Mouse (Mus musculus) CH12.LX (cell line): ENCODE results near the gene Cdc42ep1. TPM values are rescaled to one million over a fixed set of nuclear protein-coding genes. Genes with fewer than 3 reads are reported as not detected.

ENCODE experiments used
- DNase-seq: peaks from one replicate; pipeline ENCODE4 v3.0.0-alpha.2; 2013; ENCODE audit errors: extremely low read depth
- H3K27ac ChIP-seq: 2 replicates; pipeline ENCODE4 v1.5.1; 2012; ENCODE audit warnings: low read depth, mild to moderate bottlenecking, control low read depth, moderate library complexity; ENCODE audit not compliant: insufficient read depth
- H3K27me3 ChIP-seq: replicated peaks from 2 replicates; pipeline ENCODE3; 2012; ENCODE audit warnings: inconsistent platforms
- H3K36me3 ChIP-seq, 2 experiments: replicated peaks in 1 of 2; 2 replicates each; pipeline versions ENCODE3 to v1.6.1; 2012; ENCODE audit warnings: inconsistent platforms in 1 of 2, low read length in 1 of 2, mild to moderate bottlenecking in 1 of 2, mixed read lengths in 1 of 2, moderate library complexity in 1 of 2; ENCODE audit not compliant: control insufficient read depth in 1 of 2, insufficient read depth in 1 of 2
- H3K4me1 ChIP-seq, 2 experiments: 2 replicates each; pipeline ENCODE4 v1.6.1; 2012; ENCODE audit warnings: inconsistent platforms in 1 of 2, moderate library complexity in 1 of 2; ENCODE audit not compliant: insufficient read depth in 2 of 2, control insufficient read depth in 1 of 2
- H3K4me2 ChIP-seq: 2 replicates; pipeline ENCODE4 v1.6.1; 2012; ENCODE audit warnings: low read depth, mild to moderate bottlenecking, control low read depth; ENCODE audit not compliant: poor library complexity, insufficient read depth, severe bottlenecking
- H3K4me3 ChIP-seq, 3 experiments: fragments of 150-350 bp in 1 of 3; sonication (generic) in 1 of 3; replicated peaks in 1 of 3; 2 replicates each; pipeline versions ENCODE3 to v1.5.1; 2011 to 2012; ENCODE audit warnings: low read depth in 2 of 3, low read length in 2 of 3, mild to moderate bottlenecking in 2 of 3, moderate library complexity in 2 of 3, control low read depth in 1 of 3, improper control_type of control experiment in 1 of 3, inconsistent platforms in 1 of 3, mixed read lengths in 1 of 3; ENCODE audit not compliant: poor library complexity in 1 of 3
- H3K79me2 ChIP-seq: replicated peaks from 2 replicates; pipeline ENCODE4 v1.6.1; 2012; ENCODE audit warnings: mild to moderate bottlenecking, moderate library complexity; ENCODE audit not compliant: control insufficient read depth, poor library complexity, insufficient read depth, severe bottlenecking; ENCODE audit errors: extremely low read depth
- H3K9ac ChIP-seq: 2 replicates; pipeline ENCODE4 v1.6.1; 2012; ENCODE audit warnings: low read depth, mild to moderate bottlenecking, control low read depth, moderate library complexity; ENCODE audit not compliant: insufficient read depth
- H3K9me3 ChIP-seq: replicated peaks from 2 replicates; pipeline ENCODE3; 2012; ENCODE audit warnings: low read length, inconsistent platforms, mixed read lengths
- GABPA ChIP-seq: IDR thresholded peaks from 2 replicates; pipeline ENCODE4 v1.6.1; 2012; ENCODE audit warnings: low read depth, low read length, improper control_type of control experiment, inconsistent platforms; ENCODE audit not compliant: insufficient replicate concordance
- IRF4 ChIP-seq: IDR thresholded peaks from 2 replicates; pipeline ENCODE4 v1.6.1; 2014; ENCODE audit warnings: low read depth, mild to moderate bottlenecking, inconsistent platforms, low read length, improper control_type of control experiment
- JUN ChIP-seq: IDR thresholded peaks from 2 replicates; pipeline ENCODE4 v1.6.1; 2011; ENCODE audit warnings: low read depth, mild to moderate bottlenecking, low read length, improper control_type of control experiment, moderate library complexity; ENCODE audit not compliant: insufficient read depth
- JUND ChIP-seq: conservative IDR thresholded peaks from 2 replicates; pipeline ENCODE4 v1.6.1; 2011; ENCODE audit warnings: low read depth, low read length, improper control_type of control experiment
- KAT2A ChIP-seq: IDR thresholded peaks from 2 replicates; pipeline ENCODE4 v1.6.1; 2012; ENCODE audit warnings: low read length, improper control_type of control experiment, inconsistent platforms; ENCODE audit not compliant: insufficient replicate concordance
- MAFK ChIP-seq: IDR thresholded peaks from 2 replicates; pipeline ENCODE4 v1.6.1; 2011; ENCODE audit warnings: low read length, improper control_type of control experiment; ENCODE audit not compliant: insufficient replicate concordance
- MAX ChIP-seq: IDR thresholded peaks from 2 replicates; pipeline ENCODE4 v1.6.1; 2011; ENCODE audit warnings: low read length, improper control_type of control experiment
- NELFE ChIP-seq: IDR thresholded peaks from 2 replicates; pipeline ENCODE4 v1.6.1; 2011; ENCODE audit warnings: low read depth, low read length, improper control_type of control experiment
- NRF1 ChIP-seq: IDR thresholded peaks from 2 replicates; pipeline ENCODE4 v1.6.1; 2014; ENCODE audit warnings: low read depth, mild to moderate bottlenecking, inconsistent platforms, low read length, improper control_type of control experiment, moderate library complexity
- PAX5 ChIP-seq: IDR thresholded peaks from 2 replicates; pipeline ENCODE4 v1.6.1; 2012; ENCODE audit warnings: low read length, inconsistent platforms, mixed read lengths
- TCF12 ChIP-seq: IDR thresholded peaks from 2 replicates; pipeline ENCODE4 v1.6.1; 2014; ENCODE audit warnings: low read depth, mild to moderate bottlenecking, inconsistent platforms, low read length, improper control_type of control experiment
- USF1 ChIP-seq: IDR thresholded peaks from 2 replicates; pipeline ENCODE4 v1.6.1; 2014; ENCODE audit warnings: low read depth, mild to moderate bottlenecking, inconsistent platforms, low read length, improper control_type of control experiment
- dilution Hi-C: fragments of 300-500 bp; cut with MboI; formaldehyde crosslinking; loops from 2 replicates; pipeline ENCODE4 v1.14.3; 2020; ENCODE audit warnings: low sequenced_read_pairs; ENCODE audit not compliant: extremely low pct_unique_long_range_greater_than_20kb, extremely low pct_ligation_motif_present
- in situ Hi-C: fragments of 300-500 bp; cut with MboI; formaldehyde crosslinking; loops from 3 replicates; pipeline ENCODE4 v1.14.3; 2019; ENCODE audit warnings: low sequenced_read_pairs, low pct_ligation_motif_present, low pct_unique_long_range_greater_than_20kb, mixed read lengths
- polyA plus RNA-seq: library from polyadenylated mRNA; unstranded; fragments of >175 nt; gene quantifications from 2 replicates; pipeline ENCODE4 v1.2.1, GENCODE M21; 2012; ENCODE audit warnings: low read depth; ENCODE audit not compliant: insufficient read length
- total RNA-seq, 2 experiments: library from RNA; depleted of rRNA; stranded (reverse); fragments of 300-350 nt in 1 of 2; fragments of >200 nt in 1 of 2; gene quantifications; 2 replicates each; pipeline ENCODE4 v1.2.3; 2012 to 2014

Cdc42ep1 gene
- total and polyA plus RNA-seq, 3 experiments = not detected

DNA sequence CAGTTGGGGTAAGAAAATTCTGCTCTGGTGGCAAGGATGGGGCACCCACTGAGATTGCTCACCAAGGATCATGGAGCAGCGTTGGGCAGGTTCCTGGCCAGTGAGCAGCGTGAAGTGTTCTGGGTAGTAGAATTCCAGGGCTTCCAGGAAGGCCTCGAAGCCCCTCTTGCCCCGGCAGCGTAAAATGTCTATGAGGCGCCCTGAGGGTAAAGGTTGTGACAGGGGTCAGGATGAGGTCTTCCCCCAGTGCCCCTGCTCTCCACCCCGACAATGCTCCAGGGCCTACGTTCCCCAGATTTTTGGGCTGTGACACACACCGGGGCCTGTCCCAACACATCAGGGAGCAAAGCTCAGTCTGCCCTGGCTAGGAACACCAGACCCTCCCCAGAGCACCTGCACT, 40.9 kb upstream of the Cdc42ep1 start:
- Histone ChIP-seq H3K4me3 (no peak overlapping the region), H3K4me2 (no peak overlapping the region), H3K9ac (no peak overlapping the region), H3K79me2 (no peaks in the 10 kb centered on the region), H3K9me3 (peaks cover 4% of the 10 kb centered on the region), H3K4me1 (peaks cover 21 to 28% of the 10 kb centered on the region in 2 experiments), H3K36me3 (no peaks in the 10 kb centered on the region), H3K27ac (no peak overlapping the region)
- DNase-seq = no peak
- in situ Hi-C loops = no loop called here
- TF ChIP-seq IRF4 (no peak), MAX (no peak), GABPA (no peak), JUN (no peak), NELFE (no peak), PAX5 (no peak), MAFK (no peak), KAT2A (no peak)
- TF ChIP-seq, all 38 proteins: peak for 0
- peaks cover 90% of the 10 kb centered on the region for H3K27me3 ChIP-seq
- dilution Hi-C loops = no loop called here

DNA sequence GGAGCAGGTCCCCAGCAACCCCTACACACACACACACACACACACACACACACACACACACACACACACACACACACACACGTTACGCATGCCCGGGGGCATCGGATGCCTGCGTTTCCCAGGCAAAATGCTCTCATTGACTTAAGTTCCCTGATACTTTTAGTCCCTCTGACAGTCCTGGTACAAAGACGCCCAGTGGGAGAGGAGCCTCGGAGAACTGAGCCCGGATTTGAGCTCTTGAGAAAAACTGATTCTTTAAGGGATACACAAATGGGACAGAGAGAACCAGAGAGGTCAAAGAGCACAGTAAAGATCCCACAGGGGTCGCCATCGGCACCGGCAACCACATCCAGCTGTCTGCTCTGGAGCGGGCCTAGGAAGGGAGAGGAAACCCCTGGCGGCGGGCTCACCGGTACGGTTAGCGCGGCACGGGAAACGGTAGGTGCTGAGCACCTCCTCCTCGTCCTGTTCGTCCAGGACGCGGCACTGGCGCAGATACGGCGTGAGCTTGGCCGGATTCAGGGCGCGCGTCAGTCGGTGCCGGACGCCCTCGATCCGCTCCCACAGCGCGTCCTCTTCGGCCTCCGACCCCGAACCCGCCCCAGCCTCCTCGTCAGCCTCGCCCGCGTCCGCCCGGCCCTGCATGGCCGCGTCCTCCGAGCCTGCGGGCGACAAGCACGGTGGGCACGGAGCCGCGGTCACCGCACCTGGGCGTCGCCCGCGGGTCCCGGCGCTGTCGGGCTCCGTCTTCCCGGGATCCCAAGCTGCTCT, 40.3 kb upstream of the Cdc42ep1 start:
- dilution Hi-C loops = no loop called here
- TF ChIP-seq USF1 (no peak), JUN (no peak), JUND (no peak)

DNA sequence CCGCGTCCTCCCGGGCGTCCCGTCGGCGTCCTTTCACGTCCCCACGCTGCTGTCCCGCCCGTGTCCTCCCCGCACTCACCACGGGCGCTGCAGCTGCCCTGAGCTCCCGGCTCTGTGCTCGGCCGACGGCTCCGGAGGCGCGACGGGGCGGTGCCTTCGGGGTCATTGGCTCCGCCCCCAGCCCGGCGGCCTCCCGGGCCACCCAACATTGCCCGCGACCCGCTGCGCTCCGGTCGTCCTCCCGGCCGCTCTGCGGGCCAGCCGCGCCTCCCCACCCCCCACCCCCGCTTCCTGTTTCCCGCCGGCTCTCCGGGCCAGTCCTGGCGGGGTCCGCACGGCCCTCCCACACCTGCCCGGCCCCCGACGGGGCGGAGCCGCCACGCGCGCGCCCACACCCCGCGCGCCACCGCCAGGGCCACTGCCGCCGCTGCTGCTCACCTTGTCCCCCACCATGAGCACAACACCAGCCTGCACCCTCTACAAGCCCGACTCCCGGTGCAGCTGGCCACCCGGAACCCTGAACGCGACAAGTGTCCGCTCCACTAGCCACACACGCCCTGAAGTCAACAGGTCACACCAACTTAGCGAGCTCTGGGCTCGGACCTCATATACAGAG, 39.5 kb upstream of the Cdc42ep1 start, which contains the start of gene Card10:
Gene Card10 (minus strand): TSS at position 267 of the 616 bp plus-strand sequence.
- no peak for DNase-seq
- dilution Hi-C loops = no loop called here
- Histone ChIP-seq H3K36me3 (no peaks in the 10 kb centered on the region), H3K9me3 (peaks cover 4% of the 10 kb centered on the region), H3K9ac (no peak within 1 kb of the TSS), H3K4me3 (peak within 1 kb of the TSS in 2 of 3 experiments; percentile 10 to 17), H3K79me2 (no peaks in the 10 kb centered on the region), H3K4me2 (peak within 1 kb of the TSS; percentile 14), H3K4me1 (peaks cover 21 to 35% of the 10 kb centered on the region in 2 experiments), H3K27me3 (peaks cover 89% of the 10 kb centered on the region), H3K27ac (no peak within 1 kb of the TSS)
- in situ Hi-C loops = no loop called here
- no peak for TF ChIP-seq TCF12
- 0 out of 2 replicates have a peak, but pooled peaks have one; percentile 14 for TF ChIP-seq NRF1

More for the DNA sequence above, 40.3 kb upstream of the Cdc42ep1 start:
- no peak overlapping the region for H3K27ac ChIP-seq
- H3K4me3 ChIP-seq = peak overlapping the region in 2 of 3 experiments; percentile 10 to 17
- peaks cover 90% of the 10 kb centered on the region for H3K27me3 ChIP-seq
- H3K9ac ChIP-seq = no peak overlapping the region
- peaks cover 4% of the 10 kb centered on the region for H3K9me3 ChIP-seq
- in situ Hi-C loops = no loop called here
- no peaks in the 10 kb centered on the region for H3K79me2 ChIP-seq
- peak overlapping the region; percentile 14; the same call in 1 of the 2 replicates for H3K4me2 ChIP-seq
- no peak for DNase-seq
- no peaks in the 10 kb centered on the region for H3K36me3 ChIP-seq
- H3K4me1 ChIP-seq = peaks cover 21 to 34% of the 10 kb centered on the region in 2 experiments
